Mouse (Mus musculus): ENCODE data around the gene Junb.

The Junb gene

DNA sequence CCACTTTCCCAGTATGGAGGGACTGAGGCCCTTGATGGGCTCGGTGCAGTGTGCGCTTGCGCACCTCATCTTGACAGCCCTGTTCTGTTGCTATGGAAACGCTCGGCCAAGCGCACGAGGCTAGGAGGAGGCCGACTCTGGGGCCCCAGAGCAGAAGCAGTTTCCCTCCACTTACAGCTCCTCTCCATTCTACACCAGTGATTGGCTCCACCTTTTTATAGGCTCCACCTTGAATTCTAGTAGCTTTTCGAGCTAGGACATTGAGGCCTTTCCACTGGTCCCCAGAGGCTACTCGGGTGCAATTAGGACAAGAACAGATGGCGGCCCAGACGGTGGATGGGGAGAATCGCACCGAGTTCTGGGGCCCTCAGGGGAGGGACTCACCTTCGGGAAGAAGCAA, 43.7 kb downstream of the Junb start:
- Histone ChIP-seq H3K9me3 (ENCODE audit: low read length) (no peaks in the 10 kb centered on the region), H3K27me3 (ENCODE audit: insufficient read depth, low read length) (peaks cover 65% of the 10 kb centered on the region), H3K4me3 (replicated peaks; ENCODE audit: low read length) (peak overlapping the region; percentile 50), H3K36me3 (ENCODE audit: insufficient read depth, low read length) (no peaks in the 10 kb centered on the region), H3K4me1 (replicated peaks; ENCODE audit: low read depth, low read length) (peaks cover 30% of the 10 kb centered on the region)
- TF ChIP-seq POU5F1 (IDR thresholded peaks at IDR 0.05; ENCODE audit: borderline replicate concordance, low read length) (no peak), CTCF (conservative IDR thresholded peaks at IDR 0.05; ENCODE audit: low read length) (no peak), NANOG (IDR thresholded peaks at IDR 0.05; ENCODE audit: borderline replicate concordance, low read length) (no peak)

DNA sequence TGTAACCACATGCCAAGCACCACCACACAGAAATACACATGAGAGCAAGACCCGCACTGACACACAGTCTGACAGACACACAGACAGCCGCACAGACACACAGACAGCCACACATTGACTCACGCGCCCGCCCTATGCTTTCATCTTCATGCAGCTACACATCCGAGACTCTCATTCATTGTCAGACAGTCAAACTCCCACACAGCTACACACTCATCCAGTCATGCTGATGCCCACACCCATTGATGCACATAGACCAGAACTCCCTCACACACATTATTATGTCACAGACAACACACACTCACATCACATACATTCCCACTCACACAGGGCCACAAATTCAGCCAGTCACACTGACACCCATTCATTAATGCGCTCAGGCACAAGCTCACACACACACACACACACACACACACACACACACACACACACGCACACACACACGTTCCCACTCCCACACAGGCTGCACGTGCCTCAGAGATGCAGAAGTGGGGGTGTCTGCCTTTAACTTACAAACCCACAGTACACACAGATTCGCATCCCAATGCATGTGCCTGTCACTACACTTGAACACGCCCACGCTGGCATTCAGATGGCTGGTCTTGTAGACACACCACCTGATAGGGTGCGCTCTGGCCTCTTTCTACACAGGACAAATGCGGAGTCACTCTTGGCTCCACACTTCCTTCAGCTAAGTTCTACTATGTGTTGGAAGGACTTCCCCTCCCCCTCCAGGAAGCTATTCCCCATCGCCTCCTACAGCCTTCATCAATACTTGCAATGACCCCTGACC, 44.6 kb downstream of the Junb start:
- H3K4me1 ChIP-seq (replicated peaks; ENCODE audit: low read depth, low read length): peaks cover 37% of the 10 kb centered on the region
- TF ChIP-seq NANOG (IDR thresholded peaks at IDR 0.05; ENCODE audit: borderline replicate concordance, low read length) (no peak), POU5F1 (IDR thresholded peaks at IDR 0.05; ENCODE audit: borderline replicate concordance, low read length) (no peak), CTCF (conservative IDR thresholded peaks at IDR 0.05; ENCODE audit: low read length) (no peak)
- H3K9me3 ChIP-seq (ENCODE audit: low read length): no peaks in the 10 kb centered on the region
- peaks cover 74% of the 10 kb centered on the region for H3K27me3 ChIP-seq (ENCODE audit: insufficient read depth, low read length)
- 0 out of 2 replicates have a peak overlapping the region, but pooled peaks have one; percentile 50 for H3K4me3 ChIP-seq (replicated peaks; ENCODE audit: low read length)
- H3K36me3 ChIP-seq (ENCODE audit: insufficient read depth, low read length): no peaks in the 10 kb centered on the region

DNA sequence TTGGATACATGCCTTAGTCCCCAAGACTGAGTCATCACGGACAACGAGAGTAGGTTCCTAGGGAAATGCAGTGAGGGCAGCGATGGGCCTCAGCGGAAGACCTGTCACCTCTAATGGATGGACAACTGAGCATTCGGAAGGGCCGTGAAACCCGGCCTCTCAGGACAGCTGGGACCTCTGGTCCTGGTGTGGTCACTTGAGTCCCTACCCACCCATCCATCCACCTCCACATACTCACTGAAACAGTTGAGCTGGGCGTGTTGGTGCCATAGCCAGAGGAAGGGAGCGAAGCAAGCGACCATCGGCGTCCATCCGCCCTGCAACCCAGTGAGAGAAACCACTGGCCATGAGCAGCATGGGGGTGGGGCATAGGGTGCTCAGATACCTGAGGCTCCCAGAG, 47.9 kb downstream of the Junb start:
- H3K27me3 ChIP-seq (ENCODE audit: insufficient read depth, low read length): peaks cover 65% of the 10 kb centered on the region
- peaks cover 28% of the 10 kb centered on the region for H3K4me1 ChIP-seq (replicated peaks; ENCODE audit: low read depth, low read length)
- no peaks in the 10 kb centered on the region for H3K9me3 ChIP-seq (ENCODE audit: low read length)
- no peak overlapping the region for H3K4me3 ChIP-seq (replicated peaks; ENCODE audit: low read length)
- TF ChIP-seq NANOG (IDR thresholded peaks at IDR 0.05; ENCODE audit: borderline replicate concordance, low read length): no peak
- no peak for TF ChIP-seq CTCF (conservative IDR thresholded peaks at IDR 0.05; ENCODE audit: low read length)
- no peak for TF ChIP-seq POU5F1 (IDR thresholded peaks at IDR 0.05; ENCODE audit: borderline replicate concordance, low read length)
- no peaks in the 10 kb centered on the region for H3K36me3 ChIP-seq (ENCODE audit: insufficient read depth, low read length)

DNA sequence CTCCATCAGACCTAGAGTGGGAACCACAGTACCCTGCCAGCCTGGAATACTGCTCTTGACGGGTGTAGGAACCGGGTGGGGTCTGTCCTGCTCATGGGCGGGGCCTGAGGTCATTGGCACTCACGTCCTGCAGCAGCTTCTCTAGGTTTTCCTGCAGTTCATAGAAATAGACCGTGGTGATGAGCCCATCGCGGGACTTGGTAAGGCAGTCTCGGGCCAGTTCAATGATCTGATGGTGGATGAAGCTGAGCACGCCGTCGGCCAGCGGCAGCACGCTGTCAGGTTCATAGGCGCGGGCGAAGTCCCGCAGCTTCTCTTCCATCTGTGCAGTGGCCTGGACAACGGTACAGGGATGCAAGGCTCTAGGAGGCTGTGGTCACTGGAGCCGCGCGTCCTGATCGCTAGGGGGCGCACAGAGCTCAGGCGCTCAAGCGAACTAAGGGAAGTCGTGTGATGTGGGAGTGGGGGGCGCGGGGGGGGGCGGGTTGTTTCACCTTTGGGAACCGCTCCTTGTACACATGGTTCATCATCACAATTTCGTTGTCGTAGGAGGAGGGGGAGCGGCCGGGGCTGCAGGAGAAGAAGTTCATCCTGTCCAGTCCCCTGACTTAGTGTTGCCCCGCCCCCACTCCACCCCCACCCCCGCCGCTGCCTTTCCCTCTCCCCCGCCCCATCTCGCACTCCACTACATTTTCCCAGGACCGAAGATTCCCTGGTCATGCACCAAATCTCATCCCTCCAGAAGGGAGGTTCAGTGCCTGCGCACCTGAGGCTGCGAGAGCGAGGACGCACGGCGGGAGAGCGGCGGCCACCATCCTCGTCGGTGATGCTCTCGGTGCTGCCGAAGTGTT, 49.8 kb downstream of the Junb start:
- Histone ChIP-seq H3K27me3 (ENCODE audit: insufficient read depth, low read length) (peaks cover 51% of the 10 kb centered on the region), H3K36me3 (ENCODE audit: insufficient read depth, low read length) (no peaks in the 10 kb centered on the region), H3K4me1 (replicated peaks; ENCODE audit: low read depth, low read length) (peaks cover 24% of the 10 kb centered on the region), H3K4me3 (replicated peaks; ENCODE audit: low read length) (peak overlapping the region; percentile 73), H3K9me3 (ENCODE audit: low read length) (no peaks in the 10 kb centered on the region)
- peak; percentile 61 for TF ChIP-seq CTCF (conservative IDR thresholded peaks at IDR 0.05; ENCODE audit: low read length)
- TF ChIP-seq POU5F1 (IDR thresholded peaks at IDR 0.05; ENCODE audit: borderline replicate concordance, low read length): no peak

DNA sequence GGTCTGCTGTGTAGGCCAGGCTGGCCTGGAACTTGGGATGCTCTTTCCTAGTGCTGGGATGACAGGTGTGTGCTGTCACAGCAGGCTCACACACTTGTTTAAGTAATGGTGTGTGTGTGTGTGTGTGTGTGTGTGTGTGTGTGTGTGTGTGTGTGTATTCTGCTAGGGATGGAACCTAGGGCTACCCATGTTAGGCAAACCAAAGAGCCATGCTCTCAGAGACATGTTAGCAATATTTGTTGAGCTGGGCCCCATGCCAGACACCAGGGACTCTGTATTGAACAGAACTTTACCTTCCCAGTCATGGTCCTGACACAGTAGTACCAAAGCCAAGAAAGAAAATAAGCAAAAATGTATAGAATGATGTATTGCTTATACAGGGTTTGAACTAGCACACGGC, 51.0 kb downstream of the Junb start:
- H3K4me3 ChIP-seq (replicated peaks; ENCODE audit: low read length): no peak overlapping the region
- H3K27me3 ChIP-seq (ENCODE audit: insufficient read depth, low read length): peaks cover 49% of the 10 kb centered on the region
- H3K36me3 ChIP-seq (ENCODE audit: insufficient read depth, low read length): peaks cover 3% of the 10 kb centered on the region
- TF ChIP-seq POU5F1 (IDR thresholded peaks at IDR 0.05; ENCODE audit: borderline replicate concordance, low read length): no peak
- TF ChIP-seq CTCF (conservative IDR thresholded peaks at IDR 0.05; ENCODE audit: low read length): no peak
- H3K4me1 ChIP-seq (replicated peaks; ENCODE audit: low read depth, low read length): peaks cover 28% of the 10 kb centered on the region
- no peaks in the 10 kb centered on the region for H3K9me3 ChIP-seq (ENCODE audit: low read length)

DNA sequence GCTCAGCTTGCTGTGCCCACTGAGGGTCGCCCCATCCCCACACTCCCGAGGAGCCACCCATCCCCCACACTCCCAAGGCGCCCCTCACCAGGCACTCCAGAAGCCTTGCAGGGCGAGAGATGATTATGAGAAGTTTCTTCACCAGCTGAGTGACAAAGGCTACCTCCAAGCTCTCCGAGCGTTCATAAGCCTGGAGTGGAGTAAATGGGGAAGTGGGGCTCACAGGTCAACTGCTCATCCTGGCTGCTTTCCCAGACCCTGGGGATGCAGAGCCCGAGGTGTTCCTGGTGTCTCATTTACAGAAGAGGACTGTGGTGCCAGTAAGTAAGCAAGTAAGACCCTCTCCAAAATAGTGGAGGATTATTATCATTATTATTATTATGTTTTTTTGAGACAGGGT, 53.0 kb downstream of the Junb start:
- TF ChIP-seq NANOG (IDR thresholded peaks at IDR 0.05; ENCODE audit: borderline replicate concordance, low read length): no peak
- TF ChIP-seq POU5F1 (IDR thresholded peaks at IDR 0.05; ENCODE audit: borderline replicate concordance, low read length): no peak
- no peak for TF ChIP-seq CTCF (conservative IDR thresholded peaks at IDR 0.05; ENCODE audit: low read length)
- peaks cover 32% of the 10 kb centered on the region for H3K27me3 ChIP-seq (ENCODE audit: insufficient read depth, low read length)
- H3K4me3 ChIP-seq (replicated peaks; ENCODE audit: low read length): no peak overlapping the region
- peaks cover 43% of the 10 kb centered on the region for H3K4me1 ChIP-seq (replicated peaks; ENCODE audit: low read depth, low read length)
- H3K36me3 ChIP-seq (ENCODE audit: insufficient read depth, low read length): peaks cover 22% of the 10 kb centered on the region
- H3K9me3 ChIP-seq (ENCODE audit: low read length): no peaks in the 10 kb centered on the region

Measured in E14TG2a.4 (cell line).